Mouse (Mus musculus): ENCODE measurements around the gene Nav2.

- TF ChIP-seq CTCF (IDR thresholded peaks at IDR 0.05; ENCODE audit: low read depth, low read length) (no peak), GATA1 (IDR thresholded peaks at IDR 0.05; ENCODE audit: borderline replicate concordance, low read length) (no peak)
Observed at GRCm38 (mm10) chr7:49544775-49545705, 636.5 kb downstream of the Nav2 start.
